Mouse (Mus musculus) bone marrow macrophage, adult 2 months (primary cell): ENCODE data around the gene Cep78.

Experiments used
- CTCF ChIP-seq: IDR thresholded peaks from 2 replicates; pipeline ENCODE4 v1.5.1; 2012; ENCODE audit warnings: low read depth, mild to moderate bottlenecking, low read length, moderate library complexity
- POLR2A ChIP-seq: IDR thresholded peaks from 2 replicates; pipeline ENCODE4 v1.6.1; 2012; ENCODE audit warnings: mild to moderate bottlenecking, low read depth, low read length, borderline replicate concordance

DNA sequence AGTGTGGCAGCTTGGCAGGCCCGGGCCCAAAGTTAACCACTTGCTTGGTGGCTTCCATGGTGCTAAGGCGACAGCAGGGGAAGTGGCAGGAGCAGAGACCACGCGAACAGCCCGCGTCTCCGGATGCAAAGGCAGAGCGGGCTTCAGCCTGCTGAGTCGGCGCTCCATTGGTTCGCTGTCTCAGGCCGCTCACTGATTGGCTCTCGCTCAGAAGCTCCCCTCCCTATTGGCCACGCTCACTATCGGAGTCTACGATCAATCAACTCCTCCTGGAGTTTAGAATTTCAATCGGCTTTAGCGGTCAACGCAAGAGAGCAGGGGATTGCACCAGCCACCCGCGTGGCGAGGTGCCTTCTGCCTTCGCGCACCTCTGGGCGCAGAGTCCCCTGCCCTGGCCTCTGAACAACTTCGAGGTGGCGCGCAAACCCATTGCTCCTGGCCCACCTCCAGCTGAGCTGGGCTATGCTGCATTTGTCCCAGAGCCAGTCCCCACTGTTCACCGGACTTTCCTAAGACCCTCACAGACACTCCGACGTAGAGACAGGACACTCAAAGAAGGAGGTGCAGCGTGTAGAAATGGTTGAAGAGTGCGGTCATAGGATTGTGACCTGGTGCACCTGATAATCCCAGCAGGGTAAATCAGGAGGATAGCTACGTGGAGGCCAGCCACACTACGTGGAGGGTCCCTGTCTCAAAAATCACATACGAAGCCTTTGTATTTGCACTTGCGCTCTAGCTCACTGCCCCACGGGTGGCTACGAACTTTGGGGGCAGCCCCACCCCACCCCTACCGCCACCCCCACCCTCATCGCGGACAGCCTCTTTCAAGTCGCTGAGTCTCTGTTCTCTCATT is 59.7 kb downstream of the Cep78 start:
- TF ChIP-seq CTCF (no peak), POLR2A (no peak; the same call in 1 of the 2 replicates)
